Mouse (Mus musculus) neural tube, embryonic 12.5 days (tissue): Measurements from ENCODE around the gene Gm21992. TPM values are rescaled to one million over a fixed set of nuclear protein-coding genes. Genes with fewer than 3 reads are reported as not detected.
A peak's percentile ranks its signal among the peaks of the same experiment; 100 is the strongest.

ENCODE experiments used
- ATAC-seq: fragments of 200-750 bp; cut with Nextera tagmentation; 2 replicates; pipeline ENCODE4 v1.8.0; 2017; ENCODE audit warnings: low read depth, mild to moderate bottlenecking, moderate TSS enrichment, moderate library complexity; ENCODE audit not compliant: low FRiP score
- H3K27ac ChIP-seq: fragments of 300-500 bp; sonication (generic); 2 replicates; pipeline ENCODE4 v1.5.1; 2016
- H3K27me3 ChIP-seq: fragments of 300-500 bp; sonication (generic); replicated peaks from 2 replicates; pipeline ENCODE4 v1.6.1; 2016; ENCODE audit warnings: mild to moderate bottlenecking
- H3K36me3 ChIP-seq: fragments of 300-500 bp; sonication (generic); 2 replicates; pipeline ENCODE4 v1.6.1; 2016; ENCODE audit warnings: mild to moderate bottlenecking
- H3K4me1 ChIP-seq: fragments of 300-500 bp; sonication (generic); 2 replicates; pipeline ENCODE4 v1.6.1; 2016
- H3K4me2 ChIP-seq: fragments of 300-500 bp; sonication (generic); replicated peaks from 2 replicates; pipeline ENCODE4 v1.6.1; 2016; ENCODE audit warnings: mild to moderate bottlenecking
- H3K4me3 ChIP-seq: fragments of 300-500 bp; sonication (generic); 2 replicates; pipeline ENCODE4 v1.5.1; 2016
- H3K9ac ChIP-seq: fragments of 300-500 bp; sonication (generic); 2 replicates; pipeline ENCODE4 v1.6.1; 2016; ENCODE audit warnings: mild to moderate bottlenecking
- H3K9me3 ChIP-seq: fragments of 300-500 bp; sonication (generic); 2 replicates; pipeline ENCODE4 v1.6.1; 2016; ENCODE audit warnings: mild to moderate bottlenecking
- WGBS: fragments of 180-500 bp; shearing (Covaris S2); methylation state at CpG from one replicate; pipeline ENCODE4 v1.1.7; 2016; 5-methylcytosine and 5-hydroxymethylcytosine counted together
- polyA plus RNA-seq: library from polyadenylated mRNA; unstranded; fragments of >200 nt; fragmentation: Nextera tagmentation; extraction: Ambion mirVana; gene quantifications from 2 replicates; pipeline ENCODE4 v1.2.1, GENCODE M21; 2016

Gene Gm21992
- polyA plus RNA-seq, 1 experiment from 2014 or later, result 28.1 TPM

GRCm38 (mm10) chr19:4718716-4719115 is 92.7 kb downstream of the Gm21992 start:
- no peaks in the 10 kb centered on the region for H3K27me3 ChIP-seq
- H3K4me2 ChIP-seq, result no peak overlapping the region
- peaks cover 24% of the 10 kb centered on the region for H3K4me1 ChIP-seq
- ATAC-seq, result no peak
- H3K9ac ChIP-seq, result 0 out of 2 replicates have a peak overlapping the region, but pooled peaks have one; percentile 38
- H3K27ac ChIP-seq, result no peak overlapping the region
- no peak overlapping the region for H3K4me3 ChIP-seq
- peaks cover 36% of the 10 kb centered on the region for H3K36me3 ChIP-seq
- WGBS, result 43% methylated on average over 12 of the region's 12 CpGs
- no peaks in the 10 kb centered on the region for H3K9me3 ChIP-seq

GRCm38 (mm10) chr19:4717281-4717680 is 94.1 kb downstream of the Gm21992 start:
- Histone ChIP-seq H3K9me3 (no peaks in the 10 kb centered on the region), H3K9ac (no peak overlapping the region), H3K4me1 (peaks cover 35% of the 10 kb centered on the region), H3K4me2 (no peak overlapping the region), H3K27ac (no peak overlapping the region), H3K27me3 (0 out of 2 replicates have a peak, but pooled peaks cover 3% of the 10 kb centered on the region), H3K36me3 (peaks cover 35% of the 10 kb centered on the region), H3K4me3 (no peak overlapping the region)
- no peak for ATAC-seq
- 95% methylated on average over 2 of the region's 2 CpGs for WGBS

- H3K36me3 ChIP-seq, result peaks cover 30% of the 10 kb centered on the region
- H3K9ac ChIP-seq, result no peak overlapping the region
- H3K27me3 ChIP-seq, result 0 out of 2 replicates have a peak, but pooled peaks cover 3% of the 10 kb centered on the region
- peaks cover 36% of the 10 kb centered on the region for H3K4me1 ChIP-seq
- H3K27ac ChIP-seq, result no peak overlapping the region
- ATAC-seq, result no peak
- no peaks in the 10 kb centered on the region for H3K9me3 ChIP-seq
- H3K4me3 ChIP-seq, result no peak overlapping the region
- H3K4me2 ChIP-seq, result no peak overlapping the region
- WGBS, result 95% methylated on average over 14 of the region's 14 CpGs
Measured at GRCm38 (mm10) chr19:4716756-4717155, 94.7 kb downstream of the Gm21992 start.

- Histone ChIP-seq H3K4me2 (peak overlapping the region; percentile 84), H3K36me3 (peaks cover 4% of the 10 kb centered on the region), H3K9ac (peak overlapping the region; percentile 46; the same call in 1 of the 2 replicates), H3K27me3 (0 out of 2 replicates have a peak, but pooled peaks cover 3% of the 10 kb centered on the region), H3K4me1 (peaks cover 33% of the 10 kb centered on the region), H3K27ac (no peak overlapping the region), H3K9me3 (no peaks in the 10 kb centered on the region), H3K4me3 (peak overlapping the region; percentile 78)
- no peak for ATAC-seq
- 57% methylated on average over 3 of the region's 3 CpGs for WGBS
Measured at GRCm38 (mm10) chr19:4713886-4714285, 97.5 kb downstream of the Gm21992 start.

GRCm38 (mm10) chr19:4712781-4713526 is 98.5 kb downstream of the Gm21992 start:
- 38% methylated on average over 13 of the region's 13 CpGs for WGBS
- no peak for ATAC-seq
- H3K36me3 ChIP-seq, result no peaks in the 10 kb centered on the region
- peak overlapping the region; percentile 90; the same call in 1 of the 2 replicates for H3K27ac ChIP-seq
- H3K4me2 ChIP-seq, result peak overlapping the region; percentile 84
- H3K4me3 ChIP-seq, result peak overlapping the region; percentile 78
- H3K4me1 ChIP-seq, result peaks cover 33% of the 10 kb centered on the region
- H3K9ac ChIP-seq, result peak overlapping the region; percentile 94
- H3K9me3 ChIP-seq, result no peaks in the 10 kb centered on the region
- 0 out of 2 replicates have a peak, but pooled peaks cover 3% of the 10 kb centered on the region for H3K27me3 ChIP-seq

- Histone ChIP-seq H3K9me3 (no peaks in the 10 kb centered on the region), H3K4me2 (peak overlapping the region; percentile 84), H3K27ac (peak overlapping the region; percentile 90), H3K36me3 (no peaks in the 10 kb centered on the region), H3K4me1 (peaks cover 33% of the 10 kb centered on the region), H3K27me3 (0 out of 2 replicates have a peak, but pooled peaks cover 3% of the 10 kb centered on the region), H3K9ac (peak overlapping the region; percentile 94), H3K4me3 (peak overlapping the region; percentile 78)
- under 1% methylated on average over 58 of the region's 60 CpGs for WGBS
- peak; percentile 60 for ATAC-seq
Measured at GRCm38 (mm10) chr19:4712156-4712780, 99.1 kb downstream of the Gm21992 start.

GRCm38 (mm10) chr19:4711601-4712155 is 99.7 kb downstream of the Gm21992 start:
- no peaks in the 10 kb centered on the region for H3K9me3 ChIP-seq
- H3K36me3 ChIP-seq, result no peaks in the 10 kb centered on the region
- H3K4me2 ChIP-seq, result peak overlapping the region; percentile 84
- peak overlapping the region; percentile 90 for H3K27ac ChIP-seq
- WGBS, result 1% methylated on average over 43 of the region's 65 CpGs
- ATAC-seq, result peak; percentile 87
- peak overlapping the region; percentile 94 for H3K9ac ChIP-seq
- H3K4me1 ChIP-seq, result peaks cover 33% of the 10 kb centered on the region
- 0 out of 2 replicates have a peak, but pooled peaks cover 3% of the 10 kb centered on the region for H3K27me3 ChIP-seq
- H3K4me3 ChIP-seq, result peak overlapping the region; percentile 78

- ATAC-seq, result peak; percentile 35; the same call in 1 of the 2 replicates
- 9% methylated on average over 13 of the region's 13 CpGs for WGBS
Measured at GRCm38 (mm10) chr19:4711098-4711600, 100.3 kb downstream of the Gm21992 start, which contains the start of gene Sptbn2. Gene Sptbn2, plus strand, starts transcription at chr19:4711167.

GRCm38 (mm10) chr19:4708765-4709164 is 102.6 kb downstream of the Gm21992 start:
- ATAC-seq, result no peak
- H3K9me3 ChIP-seq, result no peaks in the 10 kb centered on the region
- H3K27ac ChIP-seq, result no peak overlapping the region
- WGBS, result 87% methylated on average over 10 of the region's 10 CpGs
- no peaks in the 10 kb centered on the region for H3K36me3 ChIP-seq
- no peak overlapping the region for H3K4me2 ChIP-seq
- H3K4me3 ChIP-seq, result no peak overlapping the region
- peaks cover 19% of the 10 kb centered on the region for H3K4me1 ChIP-seq
- H3K9ac ChIP-seq, result no peak overlapping the region
- 0 out of 2 replicates have a peak, but pooled peaks cover 3% of the 10 kb centered on the region for H3K27me3 ChIP-seq

More at GRCm38 (mm10) chr19:4711098-4711600, 100.3 kb downstream of the Gm21992 start, which contains the start of gene Sptbn2:
- Histone ChIP-seq H3K4me1 (peaks cover 33% of the 10 kb centered on the region), H3K27ac (peak within 1 kb of the TSS; percentile 90), H3K4me3 (peak within 1 kb of the TSS; percentile 78), H3K4me2 (peak within 1 kb of the TSS; percentile 84), H3K36me3 (no peaks in the 10 kb centered on the region), H3K27me3 (0 out of 2 replicates have a peak, but pooled peaks cover 3% of the 10 kb centered on the region), H3K9ac (peak within 1 kb of the TSS; percentile 94), H3K9me3 (no peaks in the 10 kb centered on the region)

- no peaks in the 10 kb centered on the region for H3K9me3 ChIP-seq
- no peak overlapping the region for H3K4me2 ChIP-seq
- H3K27ac ChIP-seq, result no peak overlapping the region
- no peak overlapping the region for H3K9ac ChIP-seq
- H3K4me1 ChIP-seq, result peaks cover 7% of the 10 kb centered on the region; the same call in 1 of the 2 replicates
- H3K36me3 ChIP-seq, result no peaks in the 10 kb centered on the region
- 75% methylated on average over 7 of the region's 7 CpGs for WGBS
- ATAC-seq, result no peak
- H3K4me3 ChIP-seq, result no peak overlapping the region
- H3K27me3 ChIP-seq, result peaks cover 31% of the 10 kb centered on the region
Measured at GRCm38 (mm10) chr19:4701221-4701620, 110.2 kb downstream of the Gm21992 start.

GRCm38 (mm10) chr19:4700656-4701055 is 110.8 kb downstream of the Gm21992 start:
- no peak overlapping the region for H3K4me2 ChIP-seq
- peaks cover 7% of the 10 kb centered on the region; the same call in 1 of the 2 replicates for H3K4me1 ChIP-seq
- H3K36me3 ChIP-seq, result no peaks in the 10 kb centered on the region
- H3K27me3 ChIP-seq, result peaks cover 31% of the 10 kb centered on the region
- no peak overlapping the region for H3K9ac ChIP-seq
- H3K4me3 ChIP-seq, result no peak overlapping the region
- WGBS, result 55% methylated on average over 8 of the region's 8 CpGs
- H3K27ac ChIP-seq, result no peak overlapping the region
- no peaks in the 10 kb centered on the region for H3K9me3 ChIP-seq
- ATAC-seq, result no peak
